Mouse (Mus musculus) CH12.LX (cell line): ENCODE measurements at regions not wholly inside any gene's neighbourhood (a gene's known extent, or its start where the extent isn't known, plus 50 kb on each side); places are given as distances from the start of the nearest gene placed in this dataset.

Experiments
- DNase-seq: peaks from one replicate; pipeline ENCODE4 v3.0.0-alpha.2; 2013; ENCODE audit errors: extremely low read depth
- H3K27ac ChIP-seq: 2 replicates; pipeline ENCODE4 v1.5.1; 2012; ENCODE audit warnings: low read depth, mild to moderate bottlenecking, control low read depth, moderate library complexity; ENCODE audit not compliant: insufficient read depth
- H3K27me3 ChIP-seq: replicated peaks from 2 replicates; pipeline ENCODE3; 2012; ENCODE audit warnings: inconsistent platforms
- H3K36me3 ChIP-seq, 2 experiments: replicated peaks in 1 of 2; 2 replicates each; pipeline versions ENCODE3 to v1.6.1; 2012; ENCODE audit warnings: inconsistent platforms in 1 of 2, low read length in 1 of 2, mild to moderate bottlenecking in 1 of 2, mixed read lengths in 1 of 2, moderate library complexity in 1 of 2; ENCODE audit not compliant: control insufficient read depth in 1 of 2, insufficient read depth in 1 of 2
- H3K4me1 ChIP-seq, 2 experiments: 2 replicates each; pipeline ENCODE4 v1.6.1; 2012; ENCODE audit warnings: inconsistent platforms in 1 of 2, moderate library complexity in 1 of 2; ENCODE audit not compliant: insufficient read depth in 2 of 2, control insufficient read depth in 1 of 2
- H3K4me2 ChIP-seq: 2 replicates; pipeline ENCODE4 v1.6.1; 2012; ENCODE audit warnings: low read depth, mild to moderate bottlenecking, control low read depth; ENCODE audit not compliant: poor library complexity, insufficient read depth, severe bottlenecking
- H3K4me3 ChIP-seq, 3 experiments: fragments of 150-350 bp in 1 of 3; sonication (generic) in 1 of 3; replicated peaks in 1 of 3; 2 replicates each; pipeline versions ENCODE3 to v1.5.1; 2011 to 2012; ENCODE audit warnings: low read depth in 2 of 3, low read length in 2 of 3, mild to moderate bottlenecking in 2 of 3, moderate library complexity in 2 of 3, control low read depth in 1 of 3, improper control_type of control experiment in 1 of 3, inconsistent platforms in 1 of 3, mixed read lengths in 1 of 3; ENCODE audit not compliant: poor library complexity in 1 of 3
- H3K79me2 ChIP-seq: replicated peaks from 2 replicates; pipeline ENCODE4 v1.6.1; 2012; ENCODE audit warnings: mild to moderate bottlenecking, moderate library complexity; ENCODE audit not compliant: control insufficient read depth, poor library complexity, insufficient read depth, severe bottlenecking; ENCODE audit errors: extremely low read depth
- H3K9ac ChIP-seq: 2 replicates; pipeline ENCODE4 v1.6.1; 2012; ENCODE audit warnings: low read depth, mild to moderate bottlenecking, control low read depth, moderate library complexity; ENCODE audit not compliant: insufficient read depth
- H3K9me3 ChIP-seq: replicated peaks from 2 replicates; pipeline ENCODE3; 2012; ENCODE audit warnings: low read length, inconsistent platforms, mixed read lengths
- CHD2 ChIP-seq: IDR thresholded peaks from 2 replicates; pipeline ENCODE4 v1.6.1; 2011; ENCODE audit warnings: low read length, improper control_type of control experiment
- E2F4 ChIP-seq: IDR thresholded peaks from 2 replicates; pipeline ENCODE4 v1.6.1; 2011; ENCODE audit warnings: low read depth, low read length, improper control_type of control experiment; ENCODE audit not compliant: insufficient replicate concordance
- GABPA ChIP-seq: IDR thresholded peaks from 2 replicates; pipeline ENCODE4 v1.6.1; 2012; ENCODE audit warnings: low read depth, low read length, improper control_type of control experiment, inconsistent platforms; ENCODE audit not compliant: insufficient replicate concordance
- IRF4 ChIP-seq: IDR thresholded peaks from 2 replicates; pipeline ENCODE4 v1.6.1; 2014; ENCODE audit warnings: low read depth, mild to moderate bottlenecking, inconsistent platforms, low read length, improper control_type of control experiment
- JUN ChIP-seq: IDR thresholded peaks from 2 replicates; pipeline ENCODE4 v1.6.1; 2011; ENCODE audit warnings: low read depth, mild to moderate bottlenecking, low read length, improper control_type of control experiment, moderate library complexity; ENCODE audit not compliant: insufficient read depth
- JUND ChIP-seq: conservative IDR thresholded peaks from 2 replicates; pipeline ENCODE4 v1.6.1; 2011; ENCODE audit warnings: low read depth, low read length, improper control_type of control experiment
- KAT2A ChIP-seq: IDR thresholded peaks from 2 replicates; pipeline ENCODE4 v1.6.1; 2012; ENCODE audit warnings: low read length, improper control_type of control experiment, inconsistent platforms; ENCODE audit not compliant: insufficient replicate concordance
- MAZ ChIP-seq: IDR thresholded peaks from 2 replicates; pipeline ENCODE4 v1.6.1; 2012; ENCODE audit warnings: low read depth, mild to moderate bottlenecking, inconsistent platforms, low read length, improper control_type of control experiment, moderate library complexity
- POLR2A ChIP-seq: IDR thresholded peaks from 2 replicates; pipeline ENCODE4 v1.6.1; 2011; ENCODE audit warnings: low read depth, mild to moderate bottlenecking, improper control_type of control experiment, low read length
- POLR2AphosphoS2 ChIP-seq: IDR thresholded peaks from 2 replicates; pipeline ENCODE4 v1.6.1; 2011; ENCODE audit warnings: low read depth, low read length, improper control_type of control experiment
- RCOR1 ChIP-seq: conservative IDR thresholded peaks from 2 replicates; pipeline ENCODE4 v1.6.1; 2012; ENCODE audit warnings: low read depth, mild to moderate bottlenecking, inconsistent platforms, low read length, improper control_type of control experiment
- SIN3A ChIP-seq: IDR thresholded peaks from 2 replicates; pipeline ENCODE4 v1.6.1; 2012; ENCODE audit warnings: low read length, improper control_type of control experiment, inconsistent platforms
- TBP ChIP-seq: conservative IDR thresholded peaks from 2 replicates; pipeline ENCODE4 v1.6.1; 2011; ENCODE audit warnings: low read depth, low read length, improper control_type of control experiment
- TCF12 ChIP-seq: IDR thresholded peaks from 2 replicates; pipeline ENCODE4 v1.6.1; 2014; ENCODE audit warnings: low read depth, mild to moderate bottlenecking, inconsistent platforms, low read length, improper control_type of control experiment
- USF1 ChIP-seq: IDR thresholded peaks from 2 replicates; pipeline ENCODE4 v1.6.1; 2014; ENCODE audit warnings: low read depth, mild to moderate bottlenecking, inconsistent platforms, low read length, improper control_type of control experiment
- ZC3H11A ChIP-seq: IDR thresholded peaks from 2 replicates; pipeline ENCODE4 v1.6.1; 2012; ENCODE audit warnings: low read depth, mild to moderate bottlenecking, inconsistent platforms, low read length, improper control_type of control experiment
- dilution Hi-C: fragments of 300-500 bp; cut with MboI; formaldehyde crosslinking; loops from 2 replicates; pipeline ENCODE4 v1.14.3; 2020; ENCODE audit warnings: low sequenced_read_pairs; ENCODE audit not compliant: extremely low pct_unique_long_range_greater_than_20kb, extremely low pct_ligation_motif_present
- in situ Hi-C: fragments of 300-500 bp; cut with MboI; formaldehyde crosslinking; loops from 3 replicates; pipeline ENCODE4 v1.14.3; 2019; ENCODE audit warnings: low sequenced_read_pairs, low pct_ligation_motif_present, low pct_unique_long_range_greater_than_20kb, mixed read lengths

- no peak overlapping the region for H3K27ac ChIP-seq
- H3K27me3 ChIP-seq = no peaks in the 10 kb centered on the region
- H3K9ac ChIP-seq = no peak overlapping the region
- no peaks in the 10 kb centered on the region for H3K79me2 ChIP-seq
- H3K4me3 ChIP-seq = no peak overlapping the region
- dilution Hi-C loops (no loop called here), in situ Hi-C loops (no loop called here)
- TF ChIP-seq USF1 = no peak
- no peak for TF ChIP-seq GABPA
- TF ChIP-seq TCF12 = no peak
- TF ChIP-seq TBP = no peak
- no peak for TF ChIP-seq JUN
- no peak for TF ChIP-seq KAT2A
- TF ChIP-seq, all 38 proteins: peak for 0
- Histone ChIP-seq H3K9me3 (no peaks in the 10 kb centered on the region), H3K36me3 (no peaks in the 10 kb centered on the region), H3K4me2 (no peak overlapping the region), H3K4me1 (0 out of 4 replicates have a peak, but pooled peaks cover 0 to 2% of the 10 kb centered on the region in 2 experiments)
- DNase-seq = no peak
These were observed 91.2 kb downstream of the Bach1 start for GRCm38 (mm10) chr16:87789957-87790356.

- H3K9ac ChIP-seq = no peak overlapping the region
- H3K4me3 ChIP-seq = no peak overlapping the region
- TF ChIP-seq RCOR1 = no peak
- TF ChIP-seq, all 38 proteins: peak for 0
- no peaks in the 10 kb centered on the region for H3K4me1 ChIP-seq
- no peaks in the 10 kb centered on the region for H3K9me3 ChIP-seq
- dilution Hi-C loops (no loop called here), in situ Hi-C loops (no loop called here)
- H3K79me2 ChIP-seq = no peaks in the 10 kb centered on the region
- H3K27ac ChIP-seq = no peak overlapping the region
- H3K4me2 ChIP-seq = no peak overlapping the region
- no peaks in the 10 kb centered on the region for H3K36me3 ChIP-seq
- no peaks in the 10 kb centered on the region for H3K27me3 ChIP-seq
- no peak for DNase-seq
These were observed 97.9 kb downstream of the Bach1 start for GRCm38 (mm10) chr16:87796514-87797248.

- no peaks in the 10 kb centered on the region for H3K27me3 ChIP-seq
- H3K4me1 ChIP-seq = no peaks in the 10 kb centered on the region
- H3K9ac ChIP-seq = no peak overlapping the region
- H3K36me3 ChIP-seq = no peaks in the 10 kb centered on the region
- in situ Hi-C loops (no loop called here), dilution Hi-C loops (no loop called here)
- H3K9me3 ChIP-seq = no peaks in the 10 kb centered on the region
- H3K4me3 ChIP-seq = no peak overlapping the region
- no peak overlapping the region for H3K27ac ChIP-seq
- DNase-seq = no peak
- no peak overlapping the region for H3K4me2 ChIP-seq
- H3K79me2 ChIP-seq = no peaks in the 10 kb centered on the region; the same call in 1 of the 2 replicates
- TF ChIP-seq SIN3A (no peak), POLR2A (no peak), IRF4 (no peak), JUN (no peak), ZC3H11A (no peak), KAT2A (no peak), E2F4 (no peak), MAZ (no peak), CHD2 (no peak), JUND (no peak), POLR2AphosphoS2 (no peak)
These were observed 103.6 kb downstream of the Bach1 start for GRCm38 (mm10) chr16:87802317-87802716.
